Comparison of ENCODE assay signal across 13 mouse cellular contexts in the genomic region with DNA sequence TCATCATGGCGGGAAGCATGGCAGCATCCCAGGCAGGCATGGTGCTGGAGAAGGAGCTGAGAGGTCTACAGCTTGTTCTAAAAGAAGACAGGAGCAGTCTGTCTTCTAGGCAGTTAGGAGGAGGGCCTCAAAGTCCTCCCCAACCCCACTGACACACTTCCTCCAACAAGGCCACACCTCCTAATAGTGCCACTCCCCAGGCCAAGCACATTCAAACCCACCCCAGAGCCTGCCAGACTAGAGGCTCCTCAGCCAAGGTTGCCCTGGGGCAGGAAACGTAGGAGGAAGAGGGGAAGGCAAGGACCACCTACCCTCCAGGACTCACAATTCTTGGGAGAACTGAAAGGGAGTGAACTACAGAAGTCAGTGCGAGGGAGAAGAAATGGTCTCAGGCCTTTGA. TPM values are rescaled to one million over a fixed set of nuclear protein-coding genes. Genes with fewer than 3 reads are reported as not detected.
DNase-seq lines count a peak whose midpoint lies in the region; ATAC-seq and TF ChIP-seq lines count a peak whose summit lies in the region.
"Had no signal": no experiment of that assay in that cellular context is flagged by ENCODE, and none has a peak within 500 bp of the region (broad histone marks: within the 10 kb centered on the region; RNA-seq: fewer than 3 reads in every experiment).

A gene (minus strand): TSS at position 149 of the 400 bp plus-strand sequence.

- H3K4me2 ChIP-seq in forebrain, embryonic 15.5 days (replicated peaks): no peak within 1 kb of the TSS
- H3K4me2 ChIP-seq: embryonic facial prominence, embryonic 12.5 days; hindbrain, embryonic 15.5 days had no signal

- no peak for TF ChIP-seq CTCF in kidney, adult 2 months (conservative IDR thresholded peaks at IDR 0.05; ENCODE audit: insufficient read depth, insufficient read length, low read depth, low read length)
- no peak for TF ChIP-seq CTCF in lung, adult 2 months (IDR thresholded peaks at IDR 0.05; ENCODE audit: insufficient read depth, low read length)

- WGBS in kidney, adult 2 months: 72% methylated on average over 3 of the region's 3 CpGs
- WGBS in lung, adult 2 months: 62% methylated on average over 3 of the region's 3 CpGs
- WGBS in forebrain, embryonic 15.5 days: 80% methylated on average over 3 of the region's 3 CpGs

- no peaks in the 10 kb centered on the region for H3K27me3 ChIP-seq in kidney, adult 2 months (replicated peaks; ENCODE audit: control insufficient read depth, insufficient read depth, low read length)
- H3K27me3 ChIP-seq in forebrain, embryonic 15.5 days: no peaks in the 10 kb centered on the region
- H3K27me3 ChIP-seq: embryonic facial prominence, embryonic 12.5 days; hindbrain, embryonic 15.5 days had no signal

- ATAC-seq in activated CD4-positive, CD25-positive, alpha-beta regulatory T cell, adult 4 months: peak; percentile 38
- no peak for ATAC-seq in forebrain, embryonic 15.5 days (replicated peaks)

- no peaks in the 10 kb centered on the region for H3K9me3 ChIP-seq in forebrain, embryonic 15.5 days
- H3K9me3 ChIP-seq: embryonic facial prominence, embryonic 12.5 days; hindbrain, embryonic 15.5 days had no signal

- peak; percentile 45 for DNase-seq in kidney, adult 2 months
- no peak for DNase-seq in kidney, postnatal 14 days
- DNase-seq in lung, adult 2 months: no peak
- DNase-seq in spleen, postnatal 4 days (ENCODE audit: low spot score in 2 of 2): peak; percentile 67 to 77
- no peak for DNase-seq in cerebellum, adult 18-20 months
- DNase-seq in right cerebral cortex, adult 18-20 months: no peak
- DNase-seq: gastrocnemius, postnatal 10 days had no signal

- peaks cover 3% of the 10 kb centered on the region; the same call in 1 of the 2 replicates for H3K4me1 ChIP-seq in kidney, adult 2 months (ENCODE audit: control insufficient read depth, insufficient read depth, low read length)
- H3K4me1 ChIP-seq in lung, adult 2 months (ENCODE audit: control insufficient read depth, insufficient read depth, low read length): no peaks in the 10 kb centered on the region
- peaks cover 6% of the 10 kb centered on the region; the same call in 1 of the 2 replicates for H3K4me1 ChIP-seq in forebrain, embryonic 15.5 days

- H3K4me3 ChIP-seq in kidney, adult 2 months (ENCODE audit: insufficient read depth, low read depth, low read length): no peak within 1 kb of the TSS
- H3K4me3 ChIP-seq in lung, adult 2 months (replicated peaks; ENCODE audit: extremely low read depth, low read depth, low read length): peak within 1 kb of the TSS; percentile 60
- H3K4me3 ChIP-seq in forebrain, embryonic 15.5 days: no peak within 1 kb of the TSS
- H3K4me3 ChIP-seq: embryonic facial prominence, embryonic 12.5 days; hindbrain, embryonic 15.5 days; left cerebral cortex, adult 2 months; myocyte had no signal

- H3K9ac ChIP-seq in forebrain, embryonic 15.5 days (replicated peaks): no peak within 1 kb of the TSS
- H3K9ac ChIP-seq: embryonic facial prominence, embryonic 12.5 days; hindbrain, embryonic 15.5 days had no signal

- peak within 1 kb of the TSS; percentile 46; the same call in 1 of the 2 replicates for H3K27ac ChIP-seq in kidney, adult 2 months (ENCODE audit: insufficient read depth, low read depth, low read length)
- H3K27ac ChIP-seq in forebrain, embryonic 15.5 days (replicated peaks): no peak within 1 kb of the TSS
- H3K27ac ChIP-seq: embryonic facial prominence, embryonic 12.5 days; hindbrain, embryonic 15.5 days; left cerebral cortex, adult 2 months had no signal

- no peaks in the 10 kb centered on the region for H3K36me3 ChIP-seq in kidney, adult 2 months (ENCODE audit: control insufficient read depth, insufficient read depth, low read length)
- no peaks in the 10 kb centered on the region for H3K36me3 ChIP-seq in forebrain, embryonic 15.5 days
- H3K36me3 ChIP-seq: embryonic facial prominence, embryonic 12.5 days; hindbrain, embryonic 15.5 days had no signal

- TF ChIP-seq POLR2A in kidney, adult 2 months (IDR thresholded peaks at IDR 0.05; ENCODE audit: low read depth, low read length): no peak
- TF ChIP-seq POLR2A in lung, adult 2 months (IDR thresholded peaks at IDR 0.05; ENCODE audit: borderline replicate concordance, extremely low read depth, low read depth, low read length): 0 out of 2 replicates have a peak, but pooled peaks have one; percentile 6

RNA-seq across cellular contexts. Expression of the gene that starts here (rescaled TPM):
- 201 and 213 TPM in 2 replicates for polyA plus RNA-seq in kidney, adult 2 months (2012; rRNA removed)
- 1 to 10 TPM; 1.3 to 3.2 TPM for polyA plus RNA-seq in activated CD4-positive, CD25-positive, alpha-beta regulatory T cell, adult 4 months (2017; shearing (Covaris generic))
- polyA plus RNA-seq in lung, adult 2 months (2012; rRNA removed): 8.2 and 9.6 TPM in 2 replicates
- polyA plus RNA-seq in forebrain, embryonic 15.5 days (2015; fragmentation: Nextera tagmentation; extraction: Ambion mirVana): 0.13 TPM in 1 of 2 replicates, not detected in the other
- polyA plus RNA-seq: myocyte had no signal

Comparison
In these comparisons a context has a peak if more than half of its experiments do, and no peak if none do; other contexts are left out.
1. RNA of the gene that starts here (polyA plus RNA-seq): 201 to 213 TPM in kidney, adult 2 months; 8.2 to 9.6 TPM in lung, adult 2 months, 1.3 to 3.2 TPM in activated CD4-positive, CD25-positive, alpha-beta regulatory T cell, adult 4 months and 0.13 TPM in forebrain, embryonic 15.5 days; every median in the first group is over 10 times any median in the second.
2. DNase-seq: peak in kidney, adult 2 months (single experiment) and spleen, postnatal 4 days (2 of 2); none in kidney, postnatal 14 days (single experiment), lung, adult 2 months (single experiment), cerebellum, adult 18-20 months (0 of 2) and right cerebral cortex, adult 18-20 months (single experiment).